Mouse (Mus musculus) thymus, adult 18-20 months (tissue): ENCODE data around the gene Plxna3.

Experiments
- DNase-seq, 2 experiments: peaks; one replicate each; pipeline ENCODE4 v3.0.0; 2022; ENCODE audit warnings: mixed read lengths in 2 of 2

Gene Plxna3

DNA sequence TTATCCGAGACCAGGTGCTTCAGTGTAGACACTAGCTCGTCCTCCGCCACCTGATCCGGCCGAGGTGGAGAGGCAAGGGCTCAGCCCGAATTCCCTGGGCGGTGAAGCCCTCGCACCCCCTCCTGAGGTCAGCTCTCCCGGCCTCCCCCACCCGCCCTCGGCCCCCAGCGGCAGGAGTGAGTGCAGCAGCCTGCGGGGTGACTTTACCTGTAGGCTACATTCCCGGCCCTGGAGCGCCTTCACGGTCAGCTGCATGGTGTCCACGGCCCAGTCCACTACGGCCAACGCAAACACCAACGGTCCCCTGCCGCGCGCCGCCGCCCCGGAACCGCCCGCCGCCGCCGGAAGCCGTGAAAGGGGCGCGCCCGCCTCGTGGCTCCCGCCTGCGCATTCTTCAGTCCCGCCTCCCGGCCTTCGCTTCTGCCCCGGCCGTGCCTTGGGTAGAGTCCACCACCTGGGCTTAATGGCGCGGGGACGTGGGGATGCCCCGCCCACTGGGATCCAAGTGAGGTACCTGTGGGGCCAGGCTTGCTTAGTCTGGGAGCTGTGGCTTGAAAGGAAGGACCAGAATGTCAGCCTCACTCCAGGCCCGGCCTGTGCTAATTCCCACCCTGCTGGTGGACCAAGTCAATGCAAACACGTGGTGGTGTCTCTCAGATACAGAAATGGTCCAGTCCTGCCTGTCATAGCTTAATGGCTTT, 39.5 kb downstream of the Plxna3 start:
- peak; percentile 30 to 41 for DNase-seq

GRCm38 (mm10) chrX:74372888-74373549, 44.2 kb downstream of the Plxna3 start, which contains the start of the genes Ubl4a and Slc10a3:
Ubl4a (minus strand) TSS chrX:74373218.
Slc10a3 (minus strand) TSS chrX:74373349.
- DNase-seq: peak; percentile 75 to 83

- no peak for DNase-seq
Observed at GRCm38 (mm10) chrX:74384451-74384850, 55.6 kb downstream of the Plxna3 start.

GRCm38 (mm10) chrX:74388153-74388552, 59.3 kb downstream of the Plxna3 start:
- no peak for DNase-seq

DNA sequence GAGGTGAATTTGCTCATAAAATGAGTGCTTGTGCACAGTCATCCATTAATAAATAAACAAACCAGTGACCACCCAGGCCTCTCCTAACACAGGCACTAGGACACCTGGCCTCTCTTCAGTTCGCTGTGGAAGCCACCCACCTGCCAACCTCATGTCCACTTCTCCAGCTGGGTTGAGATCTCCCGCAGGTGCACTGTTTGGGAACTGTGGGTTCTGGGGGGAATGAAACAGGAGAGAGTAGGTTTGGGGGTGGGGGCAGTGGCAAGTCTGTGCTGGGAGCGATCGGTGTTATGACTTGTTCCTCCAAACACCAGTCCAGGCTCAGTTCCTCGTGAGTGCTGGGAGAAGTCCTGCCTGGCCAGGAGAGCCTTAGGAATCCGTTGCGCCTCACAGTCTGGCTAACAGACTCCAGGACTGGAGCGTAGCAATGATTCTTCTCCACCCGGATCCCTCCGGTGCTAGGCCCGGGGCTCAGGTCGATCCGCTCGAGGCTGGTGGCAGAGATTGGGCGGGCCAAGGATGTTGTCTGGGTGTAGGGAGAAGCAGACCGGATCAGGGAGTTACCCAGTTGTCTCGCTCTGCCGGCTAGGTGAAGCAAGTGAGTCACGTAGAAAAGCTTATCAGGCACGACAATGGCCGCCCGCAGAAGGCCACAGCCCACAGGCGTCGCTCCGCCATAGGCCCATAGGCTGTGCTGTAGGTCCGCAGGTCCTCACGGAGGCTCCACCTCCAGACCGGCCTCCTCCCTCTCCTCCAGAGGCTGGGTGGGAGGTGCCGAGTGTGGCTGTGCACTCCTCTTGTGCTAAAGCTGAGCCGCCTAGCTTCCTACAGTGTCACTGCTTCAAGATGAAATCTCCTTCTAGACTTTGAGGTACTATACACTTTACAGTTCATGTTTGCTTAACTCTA, 63.9 kb downstream of the Plxna3 start, which contains the start of the genes Fam3a and Ikbkg:
Gene Fam3a (minus strand): TSS at position 738 of the 909 bp plus-strand sequence.
Gene Ikbkg (plus strand): TSS at position 756 of the 909 bp plus-strand sequence.
- DNase-seq: peak; percentile 79 to 82
